Mouse (Mus musculus): Measurements from ENCODE around the gene Ifna15. TPM values are rescaled to one million over a fixed set of nuclear protein-coding genes. Genes with fewer than 3 reads are reported as not detected.
A peak's percentile ranks its signal among the peaks of the same experiment; 100 is the strongest.
"Not testable (repeated sequence)": the region's sequence is repeated elsewhere in the genome, so short reads cannot be mapped to it uniquely, and the experiment has no call there.

The Ifna15 gene
- not detected for total RNA-seq (2021)
- long read RNA-seq, experiment 1: 0 reads
- long read RNA-seq, experiment 2: 0 reads

GRCm38 (mm10) chr4:88558145-88558544, at the start of gene Ifna15:
Gene Ifna15, minus strand, starts transcription at chr4:88558245.
- DNase-seq (ENCODE audit: low spot score in 2 of 2): not testable (repeated sequence)

- no peak for DNase-seq (ENCODE audit: low spot score in 2 of 2)
Measured at GRCm38 (mm10) chr4:88603276-88603675, 45.2 kb upstream of the Ifna15 start, which contains the start of gene Ifna12. Gene Ifna12, minus strand, starts transcription at chr4:88603376.

GRCm38 (mm10) chr4:88592285-88592684, 34.2 kb upstream of the Ifna15 start, which contains the start of gene Ifna9:
Gene Ifna9, minus strand, starts transcription at chr4:88592385.
- DNase-seq (ENCODE audit: low spot score in 2 of 2): no peak

GRCm38 (mm10) chr4:88571698-88572097, 13.7 kb upstream of the Ifna15 start, which contains the start of gene Ifna14:
Gene Ifna14, minus strand, starts transcription at chr4:88571798.
- no peak for DNase-seq (ENCODE audit: low spot score in 2 of 2)

GRCm38 (mm10) chr4:88561791-88562190, 3.7 kb upstream of the Ifna15 start:
- DNase-seq (ENCODE audit: low spot score in 2 of 2): no peak

GRCm38 (mm10) chr4:88550161-88550945, 7.7 kb downstream of the Ifna15 start:
- peak; percentile 27 to 58 for DNase-seq (ENCODE audit: low spot score in 2 of 2)

GRCm38 (mm10) chr4:88547986-88548385, 10.1 kb downstream of the Ifna15 start:
- no peak for DNase-seq (ENCODE audit: low spot score in 2 of 2)

GRCm38 (mm10) chr4:88543649-88544234, 14.3 kb downstream of the Ifna15 start:
- peak; percentile 15 to 80 for DNase-seq (ENCODE audit: low spot score in 2 of 2)

GRCm38 (mm10) chr4:88537328-88537727, 20.7 kb downstream of the Ifna15 start:
- DNase-seq (ENCODE audit: low spot score in 2 of 2): no peak

GRCm38 (mm10) chr4:88536640-88537039, 21.4 kb downstream of the Ifna15 start:
- no peak for DNase-seq (ENCODE audit: low spot score in 2 of 2)

- no peak for DNase-seq (ENCODE audit: low spot score in 2 of 2)
Measured at GRCm38 (mm10) chr4:88535742-88536141, 22.3 kb downstream of the Ifna15 start.

GRCm38 (mm10) chr4:88534903-88535302, 23.1 kb downstream of the Ifna15 start:
- no peak for DNase-seq (ENCODE audit: low spot score in 2 of 2)

- no peak for DNase-seq (ENCODE audit: low spot score in 2 of 2)
Measured at GRCm38 (mm10) chr4:88533499-88533898, 24.5 kb downstream of the Ifna15 start.

GRCm38 (mm10) chr4:88530892-88531291, 27.2 kb downstream of the Ifna15 start:
- no peak for DNase-seq (ENCODE audit: low spot score in 2 of 2)

GRCm38 (mm10) chr4:88530271-88530670, 27.8 kb downstream of the Ifna15 start:
- no peak for DNase-seq (ENCODE audit: low spot score in 2 of 2)

GRCm38 (mm10) chr4:88526379-88527049, 31.5 kb downstream of the Ifna15 start:
- no peak for DNase-seq (ENCODE audit: low spot score in 2 of 2)

- no peak for DNase-seq (ENCODE audit: low spot score in 2 of 2)
Measured at GRCm38 (mm10) chr4:88525393-88525792, 32.7 kb downstream of the Ifna15 start.

GRCm38 (mm10) chr4:88523241-88523640, 34.8 kb downstream of the Ifna15 start:
- no peak for DNase-seq (ENCODE audit: low spot score in 2 of 2)

- DNase-seq (ENCODE audit: low spot score in 2 of 2): no peak
Measured at GRCm38 (mm10) chr4:88522674-88523073, 35.4 kb downstream of the Ifna15 start, which contains the start of gene Ifnb1. Gene Ifnb1, minus strand, starts transcription at chr4:88522774.

GRCm38 (mm10) chr4:88517957-88518356, 40.1 kb downstream of the Ifna15 start:
- peak in 1 of 2 experiments; percentile 11 for DNase-seq (ENCODE audit: low spot score in 2 of 2)

GRCm38 (mm10) chr4:88515711-88516211, 42.3 kb downstream of the Ifna15 start:
- no peak for DNase-seq (ENCODE audit: low spot score in 2 of 2)
